Mouse (Mus musculus) WW6 (cell line): ENCODE results near the gene Gja10.

Experiments
- DNase-seq: peaks from one replicate; pipeline ENCODE4 v3.0.0-alpha.2; 2013; ENCODE audit warnings: low read depth, low spot score

Gja10 gene

GRCm38 (mm10) chr4:32561555-32562095 is 40.9 kb downstream of the Gja10 start:
- no peak for DNase-seq

- DNase-seq, result no peak
Observed at GRCm38 (mm10) chr4:32560724-32561554, 41.6 kb downstream of the Gja10 start.

- no peak for DNase-seq
Observed at GRCm38 (mm10) chr4:32560246-32560645, 42.3 kb downstream of the Gja10 start.

GRCm38 (mm10) chr4:32555506-32555905 is 47.1 kb downstream of the Gja10 start:
- no peak for DNase-seq

GRCm38 (mm10) chr4:32551337-32551736 is 51.2 kb downstream of the Gja10 start:
- peak; percentile 39 for DNase-seq

GRCm38 (mm10) chr4:32549150-32549549 is 53.4 kb downstream of the Gja10 start:
- DNase-seq, result no peak
